Mouse (Mus musculus) adrenal gland, postnatal 36 days (tissue): ENCODE results near the gene Frrs1. TPM values are rescaled to one million over a fixed set of nuclear protein-coding genes. Genes with fewer than 3 reads are reported as not detected.

Experiments used
- DNase-seq, 2 experiments: peaks; one replicate each; pipeline ENCODE4 v3.0.0; 2021; ENCODE audit warnings: mixed read lengths in 1 of 2
- total RNA-seq, 2 experiments: library from RNA; stranded (reverse); gene quantifications; 2 replicates each; pipeline ENCODE4 v1.2.3; 2021

The Frrs1 gene
- total RNA-seq, 2 experiments from 2014 or later: 6.5 to 25.7 TPM

GRCm38 (mm10) chr3:116848099-116848498, 11.2 kb upstream of the Frrs1 start:
- DNase-seq: no peak

DNA sequence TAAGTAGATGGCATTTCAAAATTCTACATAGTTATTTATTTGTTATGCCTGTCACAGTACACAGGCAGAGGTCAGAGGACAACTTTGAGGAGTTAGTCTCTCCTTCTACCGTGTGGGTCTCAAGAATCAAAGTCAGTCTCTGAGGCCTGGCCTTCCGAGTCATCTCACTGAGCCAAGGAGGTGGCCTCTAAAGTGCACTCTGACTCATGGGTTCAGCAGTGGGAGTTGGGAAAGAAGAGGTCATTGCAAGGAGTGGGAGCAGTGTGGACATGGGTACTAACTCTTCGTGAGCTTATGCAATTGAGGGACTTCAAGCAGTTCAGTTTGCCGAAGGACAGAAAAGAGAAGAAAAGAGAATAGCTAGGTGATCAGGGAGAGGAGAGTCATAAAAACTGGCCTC, 10.3 kb upstream of the Frrs1 start:
- DNase-seq: peak in 1 of 2 experiments; percentile 36

GRCm38 (mm10) chr3:116850376-116850775, 8.9 kb upstream of the Frrs1 start:
- no peak for DNase-seq

GRCm38 (mm10) chr3:116852421-116852820, 6.8 kb upstream of the Frrs1 start:
- no peak for DNase-seq

DNA sequence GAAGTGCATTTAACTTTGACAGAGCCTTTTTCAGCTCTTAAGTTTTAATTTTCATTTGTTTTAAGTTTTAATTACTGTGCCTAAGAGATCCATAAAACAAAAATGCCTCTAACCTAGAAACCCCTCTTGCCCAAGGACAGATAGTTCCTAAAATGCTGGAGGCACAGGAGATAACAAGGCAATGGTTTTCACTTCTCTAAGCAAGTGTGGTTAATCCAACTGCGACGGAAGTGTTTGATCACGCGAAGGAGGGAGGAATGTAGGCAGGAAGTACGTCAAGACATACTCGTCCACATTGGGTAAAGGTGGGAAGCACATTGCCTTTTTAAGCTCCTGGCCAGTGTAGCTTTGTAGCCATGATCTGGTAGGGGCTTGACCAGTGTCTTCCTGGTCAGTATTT, 1.7 kb upstream of the Frrs1 start:
- DNase-seq: no peak

- DNase-seq: no peak
Measured at GRCm38 (mm10) chr3:116859752-116860151, 488 bp downstream of the Frrs1 start.

- DNase-seq: no peak
Measured at GRCm38 (mm10) chr3:116860333-116861222, 1.3 kb downstream of the Frrs1 start.

- DNase-seq: no peak
Measured at GRCm38 (mm10) chr3:116861223-116861539, 1.9 kb downstream of the Frrs1 start.

GRCm38 (mm10) chr3:116861540-116862067, 2.3 kb downstream of the Frrs1 start:
- DNase-seq: peak; percentile 75 to 81

DNA sequence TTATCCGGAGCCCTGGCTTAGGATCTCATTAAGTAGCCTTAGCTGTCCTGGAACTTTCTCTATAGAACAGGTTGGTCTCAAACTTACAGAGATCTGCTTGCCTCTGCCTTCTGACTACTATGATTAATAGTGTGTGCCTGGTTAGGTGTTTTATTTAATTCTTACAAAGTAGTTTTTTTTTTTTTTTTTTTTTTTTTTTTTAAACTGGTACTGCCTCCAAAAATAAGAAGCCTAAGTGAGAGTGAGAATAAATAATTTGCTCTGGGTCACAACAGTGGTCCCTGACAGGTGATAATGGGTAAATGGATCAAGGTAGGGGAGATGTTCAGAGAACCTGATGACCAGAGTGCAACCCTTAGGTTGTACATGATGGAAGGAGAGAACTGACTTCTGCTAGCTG, 3.4 kb downstream of the Frrs1 start:
- DNase-seq: no peak

- DNase-seq: no peak
Measured at GRCm38 (mm10) chr3:116864421-116864820, 5.2 kb downstream of the Frrs1 start.

- DNase-seq: no peak
Measured at GRCm38 (mm10) chr3:116865199-116865636, 6.0 kb downstream of the Frrs1 start.

GRCm38 (mm10) chr3:116870372-116870771, 11.1 kb downstream of the Frrs1 start:
- DNase-seq: no peak

DNA sequence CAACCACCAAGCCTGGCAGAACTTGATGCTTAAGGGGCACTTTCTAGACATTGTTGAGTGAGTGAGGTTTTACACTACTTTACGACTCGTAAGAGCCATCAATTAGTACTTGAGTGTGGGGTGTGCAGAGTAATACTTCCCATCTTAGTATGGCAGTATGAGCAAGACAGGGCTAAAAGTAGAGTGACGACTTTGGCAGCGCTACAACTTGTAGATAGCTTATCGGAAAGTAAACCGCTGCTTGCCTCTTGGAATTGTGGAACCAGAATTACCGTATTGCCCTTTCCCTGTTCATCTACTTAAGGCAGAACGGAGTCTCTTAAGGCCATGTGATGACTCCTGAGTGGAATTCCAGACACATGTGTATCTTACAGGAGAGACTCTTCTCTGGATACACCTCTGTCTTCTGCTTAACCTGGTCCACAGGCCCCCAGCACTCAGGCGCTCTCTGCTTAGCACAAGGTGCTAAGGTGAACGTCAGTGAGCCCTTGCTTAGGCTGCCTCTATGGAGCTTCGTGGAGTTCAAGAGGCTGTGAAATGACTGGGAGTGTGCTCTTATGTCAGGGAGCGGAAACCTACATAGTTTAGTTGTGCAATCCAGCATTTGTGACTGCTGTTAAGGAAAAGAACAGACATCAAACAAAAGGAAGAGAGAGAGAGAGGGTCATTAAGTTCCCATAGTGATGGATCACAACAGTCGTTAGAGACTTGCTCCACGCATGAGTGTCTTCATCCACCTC, 23.1 kb downstream of the Frrs1 start:
- no peak for DNase-seq

DNA sequence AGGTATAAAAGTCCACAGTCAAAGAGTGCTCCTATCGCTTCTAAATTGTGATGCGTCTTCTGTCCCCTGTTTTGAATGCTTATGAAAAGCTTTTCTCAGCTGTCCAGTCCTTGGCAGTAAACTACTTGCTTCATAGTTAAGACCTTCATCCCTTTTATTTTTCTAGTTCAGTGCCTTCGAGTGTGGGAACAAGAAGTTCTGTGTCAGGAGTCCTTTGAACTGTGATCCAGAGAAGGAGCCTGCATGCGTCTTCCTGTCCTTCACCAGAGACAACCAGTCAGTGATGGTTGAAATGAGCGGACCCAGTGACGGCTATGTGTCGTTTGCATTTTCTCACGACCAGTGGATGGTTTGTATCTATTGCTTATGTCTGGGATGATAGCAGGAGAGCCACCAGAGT, 25.7 kb downstream of the Frrs1 start:
- no peak for DNase-seq

DNA sequence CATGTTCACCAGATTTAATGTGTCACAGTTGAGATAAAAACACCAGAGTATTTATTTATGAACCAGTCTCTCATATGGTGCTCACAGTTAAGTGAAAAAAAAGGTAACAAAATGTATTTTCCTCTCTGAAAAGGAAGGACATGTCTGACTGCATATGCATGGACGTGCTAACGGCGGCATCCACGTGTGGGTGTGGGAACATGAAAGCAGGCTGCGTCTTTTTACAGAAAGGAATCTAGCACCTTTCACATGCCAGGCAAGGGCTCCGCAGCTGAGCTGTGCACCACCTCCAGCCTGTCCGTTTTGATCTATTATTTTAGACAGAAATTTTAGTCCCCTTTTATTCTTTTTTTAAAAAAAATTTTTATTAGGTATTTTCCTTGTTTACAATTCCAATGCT, 30.1 kb downstream of the Frrs1 start:
- no peak for DNase-seq

DNA sequence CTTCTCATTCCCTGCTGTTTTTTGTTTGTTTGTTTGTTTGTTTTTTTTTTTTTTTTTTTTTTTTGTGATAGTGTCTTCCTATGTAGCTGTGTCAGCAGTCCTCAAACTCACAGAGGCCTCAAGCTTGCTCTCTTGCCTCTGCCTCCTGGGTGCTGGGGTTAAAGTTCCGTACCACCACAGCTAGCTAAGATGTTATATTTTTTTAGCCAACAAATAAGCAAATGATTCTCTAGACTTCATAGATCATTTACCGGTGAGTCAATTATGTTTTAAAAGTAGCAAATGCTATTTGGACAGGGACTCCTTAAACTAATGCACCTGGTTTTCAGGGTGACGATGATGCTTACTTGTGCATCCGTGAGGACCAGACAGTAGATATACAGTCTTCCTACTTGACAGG, 31.3 kb downstream of the Frrs1 start:
- DNase-seq: no peak

DNA sequence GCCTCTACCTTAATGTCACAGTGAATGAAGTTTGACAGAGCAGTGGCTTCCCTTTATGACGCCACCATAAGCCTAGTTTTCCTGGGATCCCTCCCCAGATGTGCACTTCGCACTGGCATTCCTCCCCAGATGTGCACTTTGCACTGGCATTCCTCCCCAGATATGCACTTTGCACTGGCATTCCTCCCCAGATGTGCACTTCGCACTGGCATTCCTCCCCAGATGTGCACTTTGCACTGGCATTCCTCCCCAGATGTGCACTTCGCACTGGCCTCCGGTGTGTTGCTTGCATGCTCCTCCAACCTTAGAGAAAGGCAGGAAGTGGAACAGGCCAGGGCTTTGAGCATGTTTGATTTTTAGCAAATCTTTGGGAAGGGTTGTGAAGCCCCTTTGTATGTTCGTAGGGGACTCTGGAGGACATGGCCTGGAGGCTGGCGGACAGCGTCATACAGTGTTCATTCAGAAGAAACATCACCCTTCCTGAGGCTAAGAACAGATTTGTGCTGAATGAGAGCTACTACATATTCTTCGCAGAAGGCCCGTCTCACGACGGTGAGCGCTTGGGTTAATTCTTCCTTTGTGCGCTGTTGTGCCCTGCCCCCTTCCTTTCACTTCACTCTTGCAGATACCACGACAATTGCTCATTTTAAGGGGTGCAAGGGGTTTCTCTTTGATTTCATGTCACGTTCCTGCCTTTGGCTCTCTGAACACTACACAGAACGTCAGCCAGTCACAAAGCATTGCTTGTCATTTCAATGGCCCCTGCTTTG, 32.4 kb downstream of the Frrs1 start:
- DNase-seq: no peak

- DNase-seq: no peak
Measured at GRCm38 (mm10) chr3:116892206-116892563, 32.9 kb downstream of the Frrs1 start.

GRCm38 (mm10) chr3:116892872-116893271, 33.6 kb downstream of the Frrs1 start:
- DNase-seq: peak in 1 of 2 experiments; percentile 10

DNA sequence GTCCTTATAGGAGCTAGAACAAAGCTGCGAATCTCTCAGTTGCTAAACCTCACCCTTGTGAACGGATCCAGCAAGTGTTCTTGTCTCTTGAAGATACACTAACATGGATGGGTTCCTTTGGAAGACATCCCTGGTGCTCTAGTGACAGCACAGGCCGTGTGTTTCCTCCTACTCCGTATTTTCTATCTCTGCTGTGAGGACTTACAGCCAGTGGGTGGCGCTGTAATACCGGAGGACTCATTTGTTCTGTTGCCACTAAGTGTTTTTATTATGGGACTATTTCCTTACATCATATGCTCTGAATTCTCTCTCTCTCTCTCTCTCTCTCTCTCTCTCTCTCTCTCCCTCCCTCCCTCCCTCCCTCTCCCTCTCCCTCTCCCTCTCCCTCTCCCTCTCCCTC, 44.9 kb downstream of the Frrs1 start:
- peak; percentile 80 to 81 for DNase-seq

DNA sequence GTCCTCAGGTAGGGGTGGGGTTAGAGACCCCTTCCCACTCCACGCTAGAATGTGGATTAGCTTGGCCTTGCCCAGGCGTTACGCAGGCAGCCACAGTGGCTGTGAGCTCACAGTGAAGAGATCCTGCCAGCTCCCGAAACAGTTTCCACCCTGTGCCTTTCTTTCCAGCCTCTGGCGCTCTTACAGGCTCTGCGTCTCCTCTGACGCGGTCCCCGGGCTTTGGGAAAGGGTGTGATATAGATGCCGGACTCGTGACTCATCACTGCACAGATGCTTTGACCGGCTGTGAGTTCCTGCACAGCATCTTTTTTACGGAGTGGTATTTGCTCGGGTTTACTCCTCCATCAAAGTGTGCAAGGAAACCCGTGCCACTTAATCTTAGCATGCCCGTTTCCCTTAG, 46.6 kb downstream of the Frrs1 start:
- no peak for DNase-seq

DNA sequence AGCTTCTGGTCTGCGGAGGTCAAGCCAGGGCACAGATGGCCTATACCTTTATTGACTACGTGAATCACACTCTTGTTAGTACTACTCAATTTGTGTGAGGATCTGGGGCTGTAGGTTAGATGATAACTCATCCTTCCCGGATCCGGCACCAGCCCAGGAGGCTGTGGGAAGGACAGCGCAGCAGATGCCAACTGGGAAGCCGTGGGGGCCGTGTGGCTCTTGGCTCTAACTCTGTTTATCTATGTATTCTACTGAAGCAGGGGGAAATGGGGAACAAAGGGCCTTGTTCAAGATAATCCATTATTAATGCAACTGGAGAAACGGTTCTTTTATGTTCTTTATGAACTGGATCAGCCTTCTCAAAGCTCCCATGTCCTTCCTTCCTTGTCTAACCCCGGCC, 47.3 kb downstream of the Frrs1 start:
- no peak for DNase-seq
